Mouse (Mus musculus): Measurements from ENCODE around the gene Dusp1. TPM values are rescaled to one million over a fixed set of nuclear protein-coding genes. Genes with fewer than 3 reads are reported as not detected.

Gene Dusp1
- total RNA-seq, 1 experiment from 2014 or later = 30.8 TPM

DNA sequence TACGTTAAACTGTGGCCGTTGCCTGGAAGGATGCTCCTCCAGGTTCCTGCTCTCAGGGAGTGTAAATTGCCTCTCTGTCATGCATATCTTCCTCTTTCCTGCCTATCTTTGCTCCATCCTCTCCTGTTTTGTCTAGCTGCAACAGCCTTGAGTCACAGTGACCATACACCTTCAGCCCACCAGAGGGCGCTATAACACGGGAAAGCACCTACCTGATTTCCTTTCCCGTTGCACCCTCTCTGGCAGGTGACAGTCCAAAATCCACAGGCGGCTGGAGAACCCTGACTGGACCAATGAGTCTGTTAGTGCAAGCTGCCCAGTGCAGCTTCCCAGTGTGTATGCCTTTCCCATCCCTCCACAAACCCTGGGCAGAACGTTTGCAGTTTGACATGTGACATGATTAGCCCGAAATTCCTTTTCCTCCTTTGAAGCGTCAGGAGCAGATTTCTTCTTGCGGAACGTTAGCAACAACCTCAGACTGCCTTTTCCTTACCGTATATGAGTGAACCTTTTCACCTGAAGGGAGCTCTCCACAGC, 99.2 kb downstream of the Dusp1 start:
- DNase-seq = peak; percentile 86

DNA sequence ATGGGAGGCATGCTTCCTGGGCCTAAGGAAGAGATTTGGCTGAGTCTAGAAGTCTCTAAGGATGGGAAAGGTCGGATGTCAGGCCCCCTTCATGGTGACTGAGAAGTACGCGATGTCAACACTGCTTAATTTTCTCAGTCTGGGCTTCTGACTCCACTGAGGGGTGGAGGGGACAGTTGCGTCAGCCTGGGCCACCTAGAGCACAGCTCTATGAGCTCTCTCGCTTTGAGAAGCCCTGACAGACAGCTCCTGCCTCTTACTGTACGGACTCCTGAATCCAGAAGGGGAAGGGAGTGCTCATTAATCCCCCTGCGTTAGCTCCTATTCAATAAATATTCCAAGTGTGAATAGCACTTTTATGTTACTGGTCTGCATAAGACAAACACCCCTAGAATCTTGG, 103.9 kb downstream of the Dusp1 start:
- DNase-seq = no peak

DNA sequence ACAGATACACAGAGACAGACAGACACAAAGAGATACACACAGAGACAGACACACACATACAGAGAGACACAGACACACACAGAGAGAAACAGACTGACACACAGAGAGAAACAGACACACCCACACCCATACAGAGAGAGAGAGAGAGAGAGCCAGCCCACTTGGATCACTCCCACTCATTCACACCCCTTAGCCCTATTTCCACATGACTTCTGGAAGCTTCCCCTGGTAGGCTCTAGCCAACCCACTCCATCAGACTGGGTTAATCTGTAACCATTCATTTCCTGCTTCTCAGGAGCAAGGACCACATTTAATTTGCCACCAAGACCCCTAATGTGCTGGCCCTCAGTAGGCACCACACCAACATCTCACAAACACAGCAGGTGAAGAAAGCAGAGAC, 104.4 kb downstream of the Dusp1 start:
- DNase-seq = no peak

Small RNA genes lying within 50 kb of the gene (microRNA-seq; reads per million reads assigned to microRNA genes)
- gene Gm22420 = 0 reads per million in 2 experiments

Other genes with a start within 250 kb of the Dusp1 start
- 49.1 and 57.1 TPM in 2 replicates for gene Neurl1b, start 147.3 kb downstream of the Dusp1 start, total RNA-seq (2021)
- 138 and 168 TPM in 2 replicates for gene Ergic1, start 639 bp downstream of the Dusp1 start, total RNA-seq (2021)
- gene Atp6v0e, start 101.1 kb upstream of the Dusp1 start, total RNA-seq (2021) = 172 and 213 TPM in 2 replicates
- gene Crebrf, start 153.5 kb upstream of the Dusp1 start, total RNA-seq (2021) = 43.9 and 71.9 TPM in 2 replicates
- 27.8 and 30.6 TPM in 2 replicates for gene Bnip1, start 218.9 kb upstream of the Dusp1 start, total RNA-seq (2021)

Measured in adrenal gland, postnatal 25 days (tissue).